Mouse (Mus musculus): Measurements from ENCODE around the gene Dleu7. TPM values are rescaled to one million over a fixed set of nuclear protein-coding genes. Genes with fewer than 3 reads are reported as not detected.
A peak's percentile ranks its signal among the peaks of the same experiment; 100 is the strongest.

Gene Dleu7
- polyA plus RNA-seq, 1 experiment from 2014 or later = 0.81 TPM

DNA sequence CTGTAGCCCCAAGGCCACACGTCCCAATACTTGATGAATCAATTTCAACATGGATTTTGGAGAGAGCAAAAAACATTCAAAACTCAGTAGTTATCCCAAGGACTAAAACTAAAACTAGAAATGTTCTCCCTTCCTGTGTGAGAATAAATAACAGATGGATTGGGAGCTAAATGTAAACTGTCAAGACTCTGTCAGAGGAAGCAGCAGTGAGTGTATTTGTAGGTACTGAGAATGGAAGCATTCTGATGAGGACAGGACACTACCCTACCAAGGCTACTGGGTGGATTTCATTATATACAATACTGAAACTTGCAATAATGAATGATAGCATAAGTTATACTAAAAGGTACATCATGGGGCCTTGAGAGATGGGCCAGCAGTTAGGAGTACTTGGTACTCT lies 6.0 kb upstream of the Dleu7 start:
- Histone ChIP-seq H3K36me3 (ENCODE audit: control insufficient read depth, insufficient read depth) (no peaks in the 10 kb centered on the region), H3K9me3 (replicated peaks; ENCODE audit: control insufficient read depth, low read length) (no peaks in the 10 kb centered on the region), H3K27ac (ENCODE audit: low read length) (no peak overlapping the region), H3K4me2 (ENCODE audit: low read depth, low read length) (no peak overlapping the region), H3K4me3 (ENCODE audit: low read length) (no peak overlapping the region), H3K27me3 (ENCODE audit: control insufficient read depth, insufficient read depth, low read length) (no peaks in the 10 kb centered on the region), H3K4me1 (ENCODE audit: control insufficient read depth, insufficient read depth, low read length) (no peaks in the 10 kb centered on the region), H3K9ac (ENCODE audit: low read length) (no peak overlapping the region)
- WGBS = 84% methylated on average over 1 of the region's 1 CpGs
- ATAC-seq (replicated peaks; ENCODE audit: extremely low read depth, insufficient read depth, low FRiP score) = no peak

DNA sequence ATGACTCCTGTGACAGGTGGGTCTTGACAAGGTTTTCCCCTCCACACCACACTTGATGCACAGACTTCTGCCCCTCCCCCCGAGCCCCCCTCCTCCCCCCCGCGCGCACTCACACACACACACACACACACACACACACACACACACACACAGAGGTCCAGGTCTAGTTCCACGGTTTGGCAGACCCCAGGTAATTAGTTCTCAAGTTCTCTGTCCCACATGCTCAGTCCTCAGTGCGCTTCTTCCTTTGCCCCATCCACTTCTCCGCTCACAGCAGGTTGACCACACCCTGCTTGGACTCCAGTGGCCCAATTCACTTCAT lies 720 bp downstream of the Dleu7 start:
- Histone ChIP-seq H3K4me2 (ENCODE audit: low read depth, low read length) (peak overlapping the region; percentile 100), H3K9ac (ENCODE audit: low read length) (peak overlapping the region; percentile 81), H3K9me3 (replicated peaks; ENCODE audit: control insufficient read depth, low read length) (no peaks in the 10 kb centered on the region), H3K4me1 (ENCODE audit: control insufficient read depth, insufficient read depth, low read length) (peaks cover 9% of the 10 kb centered on the region), H3K4me3 (ENCODE audit: low read length) (peak overlapping the region; percentile 66), H3K27me3 (ENCODE audit: control insufficient read depth, insufficient read depth, low read length) (no peaks in the 10 kb centered on the region), H3K36me3 (ENCODE audit: control insufficient read depth, insufficient read depth) (no peaks in the 10 kb centered on the region), H3K27ac (ENCODE audit: low read length) (no peak overlapping the region)
- ATAC-seq (replicated peaks; ENCODE audit: extremely low read depth, insufficient read depth, low FRiP score) = no peak
- WGBS = 50% methylated on average over 7 of the region's 7 CpGs

DNA sequence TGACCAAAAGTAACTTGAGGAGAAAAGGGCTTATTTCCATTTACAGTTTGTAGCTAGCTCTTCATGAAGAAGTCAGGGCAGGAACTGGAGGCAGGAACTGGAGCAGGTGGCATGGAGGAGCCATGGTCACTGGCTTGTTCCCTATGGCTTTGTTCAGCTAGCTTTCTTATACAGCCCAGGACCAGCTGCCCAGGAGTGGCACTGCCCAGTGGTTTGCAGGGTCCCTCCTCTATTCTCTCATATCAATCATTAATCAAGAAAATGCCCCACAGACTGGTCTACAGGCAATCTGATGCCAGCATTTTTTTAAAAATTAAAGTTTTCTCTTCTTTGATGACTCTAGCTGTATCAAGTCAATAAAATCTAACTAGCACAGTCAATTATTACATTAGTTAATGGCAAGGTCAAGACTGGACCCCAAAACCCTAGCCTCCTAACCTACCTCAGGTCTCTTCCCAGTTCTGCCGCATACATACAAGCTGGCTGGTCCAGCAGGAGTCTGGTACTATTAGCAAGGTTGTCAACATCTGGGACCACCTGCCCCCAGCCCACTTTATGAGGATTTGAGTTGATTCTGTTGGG lies 1.4 kb downstream of the Dleu7 start:
- H3K4me2 ChIP-seq (ENCODE audit: low read depth, low read length) = no peak overlapping the region
- H3K27ac ChIP-seq (ENCODE audit: low read length) = no peak overlapping the region
- WGBS = 94% methylated on average over 1 of the region's 1 CpGs
- H3K4me1 ChIP-seq (ENCODE audit: control insufficient read depth, insufficient read depth, low read length) = peaks cover 9% of the 10 kb centered on the region
- no peaks in the 10 kb centered on the region for H3K36me3 ChIP-seq (ENCODE audit: control insufficient read depth, insufficient read depth)
- H3K9me3 ChIP-seq (replicated peaks; ENCODE audit: control insufficient read depth, low read length) = no peaks in the 10 kb centered on the region
- no peak for ATAC-seq (replicated peaks; ENCODE audit: extremely low read depth, insufficient read depth, low FRiP score)
- H3K27me3 ChIP-seq (ENCODE audit: control insufficient read depth, insufficient read depth, low read length) = no peaks in the 10 kb centered on the region
- no peak overlapping the region for H3K4me3 ChIP-seq (ENCODE audit: low read length)
- no peak overlapping the region for H3K9ac ChIP-seq (ENCODE audit: low read length)

DNA sequence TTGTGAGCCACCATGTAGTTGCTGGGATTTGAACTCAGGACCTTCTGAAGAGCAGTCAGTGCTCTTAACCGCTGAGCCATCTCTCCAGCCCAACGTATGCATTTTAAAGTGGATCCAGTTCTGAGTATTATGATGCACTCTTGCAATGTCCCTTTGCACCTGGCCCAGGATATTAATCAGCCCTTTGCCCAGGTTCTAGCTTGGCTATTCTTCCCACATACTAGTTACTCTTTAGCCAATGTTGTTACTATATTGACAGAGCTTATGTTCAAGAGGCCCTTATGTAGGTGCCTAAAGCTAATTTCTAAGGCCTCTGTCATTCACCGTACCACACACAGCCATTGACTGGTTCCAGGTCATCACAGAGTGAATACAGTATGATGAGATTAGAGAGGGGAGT lies 4.1 kb downstream of the Dleu7 start:
- no peak overlapping the region for H3K27ac ChIP-seq (ENCODE audit: low read length)
- no peak for ATAC-seq (replicated peaks; ENCODE audit: extremely low read depth, insufficient read depth, low FRiP score)
- no peaks in the 10 kb centered on the region for H3K9me3 ChIP-seq (replicated peaks; ENCODE audit: control insufficient read depth, low read length)
- H3K4me1 ChIP-seq (ENCODE audit: control insufficient read depth, insufficient read depth, low read length) = peaks cover 9% of the 10 kb centered on the region
- H3K27me3 ChIP-seq (ENCODE audit: control insufficient read depth, insufficient read depth, low read length) = no peaks in the 10 kb centered on the region
- no peak overlapping the region for H3K4me2 ChIP-seq (ENCODE audit: low read depth, low read length)
- WGBS = 87% methylated on average over 3 of the region's 3 CpGs
- no peak overlapping the region for H3K4me3 ChIP-seq (ENCODE audit: low read length)
- no peaks in the 10 kb centered on the region for H3K36me3 ChIP-seq (ENCODE audit: control insufficient read depth, insufficient read depth)
- no peak overlapping the region for H3K9ac ChIP-seq (ENCODE audit: low read length)

DNA sequence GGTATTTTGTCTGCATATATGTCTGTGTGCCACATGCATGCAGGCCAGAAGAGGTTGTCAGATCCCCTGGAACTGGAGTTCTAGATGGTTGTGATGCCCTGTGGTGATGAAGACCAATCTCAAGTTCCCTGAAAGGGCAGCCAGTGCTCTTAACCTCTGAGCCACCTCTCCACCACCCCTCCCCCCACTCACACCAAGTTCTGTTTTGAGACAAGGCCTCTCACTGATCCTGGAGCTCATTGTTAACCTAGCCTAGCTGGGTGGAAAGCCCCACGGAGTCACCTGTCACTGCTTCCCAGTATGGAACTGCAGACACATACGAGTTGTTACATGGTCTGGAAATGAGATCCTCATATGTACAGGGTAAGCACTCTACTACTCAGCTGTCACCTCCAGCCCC lies 9.9 kb downstream of the Dleu7 start:
- Histone ChIP-seq H3K36me3 (ENCODE audit: control insufficient read depth, insufficient read depth) (no peaks in the 10 kb centered on the region), H3K4me3 (ENCODE audit: low read length) (no peak overlapping the region), H3K4me2 (ENCODE audit: low read depth, low read length) (no peak overlapping the region), H3K9ac (ENCODE audit: low read length) (no peak overlapping the region), H3K9me3 (replicated peaks; ENCODE audit: control insufficient read depth, low read length) (no peaks in the 10 kb centered on the region), H3K4me1 (ENCODE audit: control insufficient read depth, insufficient read depth, low read length) (no peaks in the 10 kb centered on the region), H3K27ac (ENCODE audit: low read length) (no peak overlapping the region), H3K27me3 (ENCODE audit: control insufficient read depth, insufficient read depth, low read length) (no peaks in the 10 kb centered on the region)
- ATAC-seq (replicated peaks; ENCODE audit: extremely low read depth, insufficient read depth, low FRiP score) = no peak
- 56% methylated on average over 2 of the region's 2 CpGs for WGBS

DNA sequence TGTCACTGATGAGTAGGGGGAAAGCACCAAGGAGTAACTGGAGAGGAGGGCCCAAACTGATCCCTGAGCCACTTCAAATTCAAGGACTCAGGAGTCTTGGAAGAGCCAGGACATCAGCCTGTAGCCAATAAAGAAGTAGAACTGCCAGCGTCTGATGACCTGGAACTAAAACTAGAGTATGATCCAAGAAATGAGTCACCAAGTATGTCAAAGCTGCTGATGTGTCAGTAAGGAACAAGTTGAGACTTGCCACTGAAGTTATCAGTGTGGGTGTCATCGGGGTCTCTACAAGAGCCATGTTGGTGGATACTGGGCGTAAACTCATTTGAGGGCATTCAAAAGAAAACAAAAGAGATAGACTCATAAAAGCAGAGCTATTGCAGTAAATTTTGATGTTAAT lies 19.2 kb downstream of the Dleu7 start:
- Histone ChIP-seq H3K9me3 (replicated peaks; ENCODE audit: control insufficient read depth, low read length) (no peaks in the 10 kb centered on the region), H3K4me1 (ENCODE audit: control insufficient read depth, insufficient read depth, low read length) (no peaks in the 10 kb centered on the region), H3K9ac (ENCODE audit: low read length) (no peak overlapping the region), H3K27ac (ENCODE audit: low read length) (no peak overlapping the region), H3K4me3 (ENCODE audit: low read length) (no peak overlapping the region), H3K36me3 (ENCODE audit: control insufficient read depth, insufficient read depth) (no peaks in the 10 kb centered on the region), H3K27me3 (ENCODE audit: control insufficient read depth, insufficient read depth, low read length) (no peaks in the 10 kb centered on the region), H3K4me2 (ENCODE audit: low read depth, low read length) (no peak overlapping the region)
- 68% methylated on average over 3 of the region's 3 CpGs for WGBS
- no peak for ATAC-seq (replicated peaks; ENCODE audit: extremely low read depth, insufficient read depth, low FRiP score)

DNA sequence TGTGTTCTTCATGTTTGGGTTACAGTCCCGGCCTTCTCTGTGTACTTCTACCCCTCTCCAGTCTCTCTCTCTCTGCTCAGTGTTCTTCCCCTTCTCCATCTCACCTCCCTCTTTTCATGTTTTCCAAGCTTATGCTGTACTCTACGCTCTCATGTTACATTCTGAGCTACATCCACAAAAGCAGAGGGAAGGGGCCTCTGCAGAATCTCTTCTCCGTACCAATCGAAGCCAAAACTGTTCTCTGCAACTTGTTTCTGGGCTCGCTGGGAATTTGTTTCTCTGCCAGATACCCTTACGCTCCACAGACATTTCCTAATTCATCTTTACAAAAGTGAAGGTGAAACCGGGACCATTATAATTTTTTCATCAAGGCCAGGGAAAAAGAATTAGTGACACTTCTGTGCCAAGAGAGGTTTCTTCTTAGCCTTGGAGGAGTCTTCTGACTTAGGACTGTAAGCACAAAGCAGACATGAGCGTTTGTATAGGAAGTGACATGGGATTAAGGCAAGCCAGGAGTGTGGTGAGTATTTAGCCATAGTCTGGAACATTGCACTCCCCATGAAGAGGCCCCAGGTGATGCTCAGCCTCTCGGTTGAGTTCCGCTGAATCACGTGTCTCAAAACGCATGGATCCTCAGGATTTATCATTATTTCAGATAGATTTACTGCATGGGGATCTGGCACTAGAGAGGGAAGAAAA lies 22.0 kb downstream of the Dleu7 start:
- no peak for ATAC-seq (replicated peaks; ENCODE audit: extremely low read depth, insufficient read depth, low FRiP score)

DNA sequence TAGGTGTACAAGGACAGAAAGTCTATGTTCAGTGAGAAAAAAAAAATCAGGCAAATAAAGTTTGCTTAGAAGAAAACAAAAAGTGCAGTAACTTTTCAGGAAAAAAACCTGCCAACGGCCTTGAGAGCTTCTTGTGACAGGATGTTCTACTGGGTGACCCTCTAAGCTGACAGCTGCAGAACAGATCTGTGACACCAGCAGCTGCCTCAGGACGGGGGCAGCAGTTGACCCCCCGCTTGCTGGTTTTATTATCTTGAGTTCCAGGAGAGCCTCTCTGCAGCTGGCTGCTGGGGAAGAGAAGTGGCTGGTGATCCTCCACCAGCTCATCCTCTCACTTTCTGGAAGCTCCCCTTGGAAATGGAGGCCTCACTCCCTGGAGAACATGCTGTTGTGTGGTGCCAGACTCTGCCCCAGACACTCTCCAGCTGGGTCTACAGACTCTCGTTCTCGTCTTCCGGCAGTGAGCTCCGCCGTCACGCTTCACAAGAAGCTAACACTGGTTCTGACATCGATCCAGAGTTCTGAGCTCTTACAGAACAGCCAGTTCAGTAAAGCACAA lies 33.8 kb downstream of the Dleu7 start:
- H3K9ac ChIP-seq (ENCODE audit: low read length) = no peak overlapping the region

More for the DNA sequence above, 22.0 kb downstream of the Dleu7 start:
- H3K9ac ChIP-seq (ENCODE audit: low read length) = no peak overlapping the region
- H3K27ac ChIP-seq (ENCODE audit: low read length) = no peak overlapping the region
- H3K36me3 ChIP-seq (ENCODE audit: control insufficient read depth, insufficient read depth) = no peaks in the 10 kb centered on the region
- H3K9me3 ChIP-seq (replicated peaks; ENCODE audit: control insufficient read depth, low read length) = no peaks in the 10 kb centered on the region
- H3K27me3 ChIP-seq (ENCODE audit: control insufficient read depth, insufficient read depth, low read length) = no peaks in the 10 kb centered on the region
- no peaks in the 10 kb centered on the region for H3K4me1 ChIP-seq (ENCODE audit: control insufficient read depth, insufficient read depth, low read length)
- H3K4me2 ChIP-seq (ENCODE audit: low read depth, low read length) = no peak overlapping the region
- H3K4me3 ChIP-seq (ENCODE audit: low read length) = no peak overlapping the region
- 76% methylated on average over 12 of the region's 12 CpGs for WGBS

DNA sequence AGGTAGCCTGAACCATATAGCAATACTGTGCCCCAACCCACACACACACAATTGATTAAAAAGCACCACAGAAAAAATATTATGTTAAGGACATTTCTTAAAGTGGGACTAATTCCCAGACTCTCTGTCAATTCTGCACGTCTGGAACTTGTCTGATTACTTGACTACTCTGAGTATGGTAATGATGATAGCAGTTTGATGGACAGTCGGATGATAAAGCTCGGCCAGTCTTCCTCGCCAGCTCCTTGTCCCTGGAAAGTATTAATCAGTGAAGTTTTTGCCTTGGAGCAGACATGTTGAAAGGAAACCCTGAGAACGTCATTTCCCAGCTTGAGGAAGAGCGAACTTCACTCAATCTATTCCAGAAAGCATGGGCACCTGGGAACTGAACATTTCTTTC lies 34.7 kb downstream of the Dleu7 start:
- peak; percentile 70 for ATAC-seq (replicated peaks; ENCODE audit: extremely low read depth, insufficient read depth, low FRiP score)
- Histone ChIP-seq H3K9me3 (replicated peaks; ENCODE audit: control insufficient read depth, low read length) (no peaks in the 10 kb centered on the region), H3K4me2 (ENCODE audit: low read depth, low read length) (no peak overlapping the region), H3K4me3 (ENCODE audit: low read length) (no peak overlapping the region), H3K9ac (ENCODE audit: low read length) (no peak overlapping the region), H3K27ac (ENCODE audit: low read length) (peak overlapping the region; percentile 74), H3K4me1 (ENCODE audit: control insufficient read depth, insufficient read depth, low read length) (peaks cover 15% of the 10 kb centered on the region), H3K27me3 (ENCODE audit: control insufficient read depth, insufficient read depth, low read length) (no peaks in the 10 kb centered on the region), H3K36me3 (ENCODE audit: control insufficient read depth, insufficient read depth) (no peaks in the 10 kb centered on the region)
- 32% methylated on average over 6 of the region's 6 CpGs for WGBS

More for the DNA sequence above, 33.8 kb downstream of the Dleu7 start:
- peak overlapping the region; percentile 74 for H3K27ac ChIP-seq (ENCODE audit: low read length)
- peaks cover 15% of the 10 kb centered on the region for H3K4me1 ChIP-seq (ENCODE audit: control insufficient read depth, insufficient read depth, low read length)
- H3K36me3 ChIP-seq (ENCODE audit: control insufficient read depth, insufficient read depth) = no peaks in the 10 kb centered on the region
- no peak for ATAC-seq (replicated peaks; ENCODE audit: extremely low read depth, insufficient read depth, low FRiP score)
- 32% methylated on average over 10 of the region's 10 CpGs for WGBS
- H3K4me3 ChIP-seq (ENCODE audit: low read length) = no peak overlapping the region
- no peaks in the 10 kb centered on the region for H3K27me3 ChIP-seq (ENCODE audit: control insufficient read depth, insufficient read depth, low read length)
- no peak overlapping the region; the same call in 1 of the 2 replicates for H3K4me2 ChIP-seq (ENCODE audit: low read depth, low read length)
- no peaks in the 10 kb centered on the region for H3K9me3 ChIP-seq (replicated peaks; ENCODE audit: control insufficient read depth, low read length)
